Mouse (Mus musculus): ENCODE results near the gene Mrpl12. TPM values are rescaled to one million over a fixed set of nuclear protein-coding genes. Genes with fewer than 3 reads are reported as not detected.

Gene Mrpl12
- polyA plus RNA-seq, 1 experiment from 2014 or later = 144 TPM

- Histone ChIP-seq H3K36me3 (peaks cover 40% of the 10 kb centered on the region), H3K27ac (replicated peaks) (no peak overlapping the region), H3K27me3 (replicated peaks) (no peaks in the 10 kb centered on the region), H3K9me3 (replicated peaks) (no peaks in the 10 kb centered on the region), H3K4me1 (peaks cover 11% of the 10 kb centered on the region), H3K4me2 (no peak overlapping the region), H3K4me3 (replicated peaks) (no peak overlapping the region), H3K9ac (replicated peaks) (no peak overlapping the region)
- ATAC-seq (ENCODE audit: low FRiP score) = no peak
- WGBS = 95% methylated on average over 12 of the region's 12 CpGs
Measured at GRCm38 (mm10) chr11:120498226-120498625, 13.8 kb downstream of the Mrpl12 start.

GRCm38 (mm10) chr11:120498891-120499290 lies 14.5 kb downstream of the Mrpl12 start:
- Histone ChIP-seq H3K4me3 (replicated peaks) (no peak overlapping the region), H3K27me3 (replicated peaks) (no peaks in the 10 kb centered on the region), H3K36me3 (peaks cover 40% of the 10 kb centered on the region), H3K9ac (replicated peaks) (no peak overlapping the region), H3K4me1 (peaks cover 5% of the 10 kb centered on the region), H3K4me2 (no peak overlapping the region), H3K9me3 (replicated peaks) (no peaks in the 10 kb centered on the region), H3K27ac (replicated peaks) (no peak overlapping the region)
- ATAC-seq (ENCODE audit: low FRiP score) = no peak
- WGBS = 96% methylated on average over 5 of the region's 5 CpGs

DNA sequence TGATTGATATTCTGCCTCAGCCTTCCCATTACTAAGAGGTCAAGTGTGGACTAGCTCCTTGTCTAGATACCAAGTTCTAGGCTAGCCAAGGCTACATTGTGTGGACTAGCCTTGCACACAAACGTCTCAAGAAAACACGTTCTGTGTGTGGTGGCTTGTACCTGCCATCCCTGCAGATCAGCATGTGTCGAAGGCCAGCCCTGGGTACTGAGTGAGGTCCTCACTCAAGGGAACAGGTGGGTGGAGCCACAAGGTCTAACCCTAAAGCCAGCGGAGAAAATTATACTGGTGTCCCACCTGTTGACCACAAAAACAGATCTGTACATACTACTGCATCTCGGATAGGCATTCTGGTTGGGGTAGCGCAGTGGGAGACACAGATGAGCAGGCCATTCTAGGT lies 15.5 kb downstream of the Mrpl12 start:
- Histone ChIP-seq H3K4me2 (no peak overlapping the region), H3K9ac (replicated peaks) (no peak overlapping the region), H3K4me1 (no peaks in the 10 kb centered on the region), H3K4me3 (replicated peaks) (no peak overlapping the region), H3K27ac (replicated peaks) (no peak overlapping the region), H3K27me3 (replicated peaks) (no peaks in the 10 kb centered on the region), H3K9me3 (replicated peaks) (no peaks in the 10 kb centered on the region), H3K36me3 (peaks cover 34% of the 10 kb centered on the region)
- ATAC-seq (ENCODE audit: low FRiP score) = no peak
- WGBS = 85% methylated on average over 6 of the region's 6 CpGs

DNA sequence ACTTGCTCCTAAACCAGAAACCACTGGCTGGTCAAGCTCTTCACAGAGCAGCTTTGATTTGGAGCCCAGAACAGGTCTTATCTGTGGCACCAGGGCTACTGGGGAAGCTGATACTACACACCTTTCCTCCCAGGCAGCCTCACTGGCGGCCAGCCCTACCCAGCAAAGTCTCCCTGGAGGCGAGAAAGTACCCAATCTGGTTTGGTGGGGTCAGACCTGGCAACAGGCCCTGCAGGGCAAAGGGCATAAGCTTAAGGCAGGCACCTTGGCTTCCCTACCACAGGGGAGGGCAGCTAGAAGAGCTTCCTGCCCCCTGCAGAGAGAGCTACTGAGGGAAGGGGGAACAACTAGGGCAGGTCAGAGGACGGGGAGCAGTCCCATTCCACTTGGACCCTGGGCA lies 15.9 kb downstream of the Mrpl12 start:
- Histone ChIP-seq H3K36me3 (peaks cover 29% of the 10 kb centered on the region), H3K4me3 (replicated peaks) (no peak overlapping the region), H3K27ac (replicated peaks) (no peak overlapping the region), H3K9ac (replicated peaks) (no peak overlapping the region), H3K9me3 (replicated peaks) (no peaks in the 10 kb centered on the region), H3K4me1 (no peaks in the 10 kb centered on the region), H3K27me3 (replicated peaks) (no peaks in the 10 kb centered on the region), H3K4me2 (no peak overlapping the region)
- 27% methylated on average over 3 of the region's 3 CpGs for WGBS
- ATAC-seq (ENCODE audit: low FRiP score) = no peak

DNA sequence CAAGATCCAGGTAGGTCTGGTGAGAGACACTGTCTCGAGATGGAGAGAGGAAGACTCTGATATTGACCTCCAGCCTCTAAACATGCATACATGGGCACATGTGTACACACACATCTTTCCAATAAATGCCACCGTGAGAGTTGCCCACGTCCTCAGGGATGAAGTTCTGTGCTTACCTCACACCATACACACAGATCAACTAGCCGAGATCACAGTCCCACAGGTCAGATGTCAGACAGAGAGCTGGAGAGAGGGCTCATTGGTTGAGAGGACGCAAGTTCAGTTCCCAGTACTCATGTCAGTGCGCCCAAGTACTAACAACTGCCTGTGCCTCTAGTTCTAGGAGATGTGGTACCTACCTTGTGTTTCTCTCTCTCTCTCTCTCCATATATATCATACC lies 16.6 kb downstream of the Mrpl12 start:
- no peaks in the 10 kb centered on the region for H3K9me3 ChIP-seq (replicated peaks)
- no peaks in the 10 kb centered on the region for H3K27me3 ChIP-seq (replicated peaks)
- WGBS = 66% methylated on average over 6 of the region's 6 CpGs
- peaks cover 25% of the 10 kb centered on the region for H3K36me3 ChIP-seq
- no peak for ATAC-seq (ENCODE audit: low FRiP score)
- H3K4me2 ChIP-seq = no peak overlapping the region
- no peaks in the 10 kb centered on the region for H3K4me1 ChIP-seq
- no peak overlapping the region for H3K4me3 ChIP-seq (replicated peaks)
- H3K9ac ChIP-seq (replicated peaks) = no peak overlapping the region
- H3K27ac ChIP-seq (replicated peaks) = no peak overlapping the region

- H3K4me1 ChIP-seq = no peaks in the 10 kb centered on the region
- H3K9me3 ChIP-seq (replicated peaks) = no peaks in the 10 kb centered on the region
- H3K4me3 ChIP-seq (replicated peaks) = no peak overlapping the region
- H3K36me3 ChIP-seq = peaks cover 23% of the 10 kb centered on the region
- no peak overlapping the region for H3K9ac ChIP-seq (replicated peaks)
- H3K27me3 ChIP-seq (replicated peaks) = no peaks in the 10 kb centered on the region
- ATAC-seq (ENCODE audit: low FRiP score) = no peak
- 83% methylated on average over 4 of the region's 4 CpGs for WGBS
- no peak overlapping the region for H3K27ac ChIP-seq (replicated peaks)
- no peak overlapping the region for H3K4me2 ChIP-seq
Measured at GRCm38 (mm10) chr11:120501701-120502100, 17.3 kb downstream of the Mrpl12 start.

DNA sequence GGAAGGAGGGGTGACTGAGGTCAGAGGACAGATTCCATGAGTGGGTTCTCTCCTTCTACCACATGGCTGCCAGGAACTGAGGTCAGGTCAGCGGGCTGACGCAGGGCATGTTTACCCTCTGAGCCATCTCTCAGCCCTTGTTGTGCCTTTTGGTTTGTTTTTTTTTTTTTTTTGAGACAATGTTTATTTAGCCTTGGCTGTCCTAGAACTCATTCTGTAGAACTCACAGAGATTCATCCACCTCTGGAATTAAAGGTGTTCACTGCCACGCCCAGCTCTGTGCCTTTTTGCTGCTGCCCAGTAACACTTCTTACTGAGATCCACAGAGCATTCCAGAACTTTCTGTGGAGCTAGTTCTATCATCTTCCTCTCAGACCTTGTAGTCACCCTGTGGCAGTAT lies 21.2 kb downstream of the Mrpl12 start:
- no peak for ATAC-seq (ENCODE audit: low FRiP score)
- 0 out of 2 replicates have a peak, but pooled peaks cover 2% of the 10 kb centered on the region for H3K4me1 ChIP-seq
- 92% methylated on average over 3 of the region's 3 CpGs for WGBS

DNA sequence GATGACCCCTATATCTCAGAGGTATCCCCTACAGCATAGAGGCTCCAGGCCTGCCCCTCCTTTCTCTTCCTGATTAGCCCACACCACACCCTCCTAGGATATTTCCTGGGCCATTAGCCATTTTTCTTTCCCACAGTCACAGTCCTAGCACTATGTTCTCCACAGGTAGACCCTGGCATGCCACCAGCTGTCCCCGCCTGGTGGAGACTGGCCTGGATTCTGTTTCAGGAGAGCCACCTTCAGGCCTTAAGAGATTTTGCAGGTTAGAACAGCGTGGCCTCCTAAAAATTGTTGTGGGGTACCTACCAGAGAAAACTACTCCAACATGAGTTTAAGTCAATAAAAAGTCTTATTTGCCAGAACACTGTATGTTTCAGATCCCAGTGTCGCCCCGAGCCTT lies 22.5 kb downstream of the Mrpl12 start:
- Histone ChIP-seq H3K9ac (replicated peaks) (no peak overlapping the region), H3K4me2 (no peak overlapping the region), H3K27me3 (replicated peaks) (no peaks in the 10 kb centered on the region), H3K36me3 (no peaks in the 10 kb centered on the region), H3K9me3 (replicated peaks) (no peaks in the 10 kb centered on the region), H3K27ac (replicated peaks) (no peak overlapping the region), H3K4me1 (0 out of 2 replicates have a peak, but pooled peaks cover 4% of the 10 kb centered on the region), H3K4me3 (replicated peaks) (no peak overlapping the region)
- 50% methylated on average over 4 of the region's 4 CpGs for WGBS
- ATAC-seq (ENCODE audit: low FRiP score) = no peak

More for the DNA sequence above, 21.2 kb downstream of the Mrpl12 start:
- H3K27me3 ChIP-seq (replicated peaks) = no peaks in the 10 kb centered on the region
- no peaks in the 10 kb centered on the region for H3K9me3 ChIP-seq (replicated peaks)
- no peak overlapping the region for H3K9ac ChIP-seq (replicated peaks)
- no peak overlapping the region for H3K4me2 ChIP-seq
- H3K4me3 ChIP-seq (replicated peaks) = no peak overlapping the region
- no peak overlapping the region for H3K27ac ChIP-seq (replicated peaks)
- H3K36me3 ChIP-seq = no peaks in the 10 kb centered on the region

- no peaks in the 10 kb centered on the region for H3K9me3 ChIP-seq (replicated peaks)
- 68% methylated on average over 13 of the region's 13 CpGs for WGBS
- H3K4me2 ChIP-seq = no peak overlapping the region
- H3K36me3 ChIP-seq = no peaks in the 10 kb centered on the region
- H3K27me3 ChIP-seq (replicated peaks) = no peaks in the 10 kb centered on the region
- 0 out of 2 replicates have a peak, but pooled peaks cover 4% of the 10 kb centered on the region for H3K4me1 ChIP-seq
- no peak for ATAC-seq (ENCODE audit: low FRiP score)
- no peak overlapping the region for H3K9ac ChIP-seq (replicated peaks)
- H3K27ac ChIP-seq (replicated peaks) = no peak overlapping the region
- H3K4me3 ChIP-seq (replicated peaks) = no peak overlapping the region
Measured at GRCm38 (mm10) chr11:120507611-120508289, 23.3 kb downstream of the Mrpl12 start.

DNA sequence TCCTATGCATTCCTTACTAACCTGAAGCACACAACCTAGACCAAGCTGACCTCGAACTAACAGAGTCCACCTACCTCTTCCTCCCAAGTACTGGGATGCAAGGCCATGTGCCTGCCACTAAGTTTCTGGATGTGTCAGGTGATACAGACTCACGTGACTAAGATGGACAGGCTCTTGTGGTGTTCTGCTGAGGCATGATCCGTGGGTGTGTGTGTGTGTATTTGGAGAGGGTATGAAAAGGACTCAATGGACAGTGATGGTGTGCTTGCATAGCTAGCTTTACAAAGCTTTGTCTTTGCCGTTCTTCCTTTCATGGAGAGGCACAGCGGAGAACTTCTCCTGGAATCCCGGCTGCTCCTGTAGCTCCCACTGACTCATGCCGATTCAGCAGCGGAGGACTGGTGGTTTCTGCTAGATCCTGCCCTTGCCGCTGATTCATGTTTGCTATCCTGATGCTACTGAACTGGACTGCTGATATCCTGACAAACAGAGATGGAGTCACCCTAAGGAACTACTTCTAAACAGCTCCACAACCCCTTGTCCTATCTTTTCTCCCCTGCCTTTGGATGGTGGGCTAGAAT lies 24.0 kb downstream of the Mrpl12 start:
- 86% methylated on average over 9 of the region's 9 CpGs for WGBS
- H3K4me1 ChIP-seq = 0 out of 2 replicates have a peak, but pooled peaks cover 4% of the 10 kb centered on the region
- no peak for ATAC-seq (ENCODE audit: low FRiP score)
- H3K27ac ChIP-seq (replicated peaks) = no peak overlapping the region
- H3K4me3 ChIP-seq (replicated peaks) = no peak overlapping the region
- no peak overlapping the region for H3K4me2 ChIP-seq
- H3K36me3 ChIP-seq = no peaks in the 10 kb centered on the region
- no peaks in the 10 kb centered on the region for H3K9me3 ChIP-seq (replicated peaks)
- no peaks in the 10 kb centered on the region for H3K27me3 ChIP-seq (replicated peaks)
- H3K9ac ChIP-seq (replicated peaks) = no peak overlapping the region

GRCm38 (mm10) chr11:120509940-120510339 lies 25.5 kb downstream of the Mrpl12 start:
- Histone ChIP-seq H3K27ac (replicated peaks) (no peak overlapping the region), H3K9me3 (replicated peaks) (no peaks in the 10 kb centered on the region), H3K9ac (replicated peaks) (no peak overlapping the region), H3K4me3 (replicated peaks) (no peak overlapping the region), H3K27me3 (replicated peaks) (no peaks in the 10 kb centered on the region), H3K36me3 (no peaks in the 10 kb centered on the region), H3K4me2 (no peak overlapping the region), H3K4me1 (0 out of 2 replicates have a peak, but pooled peaks cover 4% of the 10 kb centered on the region)
- no peak for ATAC-seq (ENCODE audit: low FRiP score)
- 71% methylated on average over 4 of the region's 4 CpGs for WGBS

GRCm38 (mm10) chr11:120510375-120511030 lies 26.1 kb downstream of the Mrpl12 start:
- H3K4me2 ChIP-seq = peak overlapping the region; percentile 43
- H3K27ac ChIP-seq (replicated peaks) = no peak overlapping the region
- 13% methylated on average over 16 of the region's 16 CpGs for WGBS
- peak overlapping the region; percentile 32; the same call in 1 of the 2 replicates for H3K9ac ChIP-seq (replicated peaks)
- H3K36me3 ChIP-seq = no peaks in the 10 kb centered on the region
- 0 out of 2 replicates have a peak, but pooled peaks cover 5% of the 10 kb centered on the region for H3K4me1 ChIP-seq
- H3K9me3 ChIP-seq (replicated peaks) = no peaks in the 10 kb centered on the region
- no peaks in the 10 kb centered on the region for H3K27me3 ChIP-seq (replicated peaks)
- no peak for ATAC-seq (ENCODE audit: low FRiP score)
- no peak overlapping the region for H3K4me3 ChIP-seq (replicated peaks)

Measured in neural tube, embryonic 15.5 days (tissue).